Mouse (Mus musculus): ENCODE data around the gene Pomt2. TPM values are rescaled to one million over a fixed set of nuclear protein-coding genes. Genes with fewer than 3 reads are reported as not detected.

The Pomt2 gene
- total RNA-seq, 2 experiments from 2014 or later = 8.5 to 9.4 TPM

Other genes starting within 250 kb of the Pomt2 start
- gene Cipc, start 200.9 kb downstream of the Pomt2 start, total RNA-seq (2021) = 10 to 100 TPM; 37.1 to 40.8 TPM
- not detected for gene Zdhhc22, start 157.5 kb downstream of the Pomt2 start, total RNA-seq (2021)
- gene Tmem63c, start 126.6 kb downstream of the Pomt2 start, total RNA-seq (2021) = under 1 TPM; 0.08 to 0.12 TPM
- gene Ngb, start 45.4 kb downstream of the Pomt2 start, total RNA-seq (2021) = not detected
- gene Gstz1, start 803 bp downstream of the Pomt2 start, total RNA-seq (2021) = 10 to 100 TPM; 47.5 to 50.0 TPM
- under 1 TPM; 0.26 to 0.30 TPM for gene Samd15, start 51.8 kb upstream of the Pomt2 start, total RNA-seq (2021)
- gene Tmed8, start 52.5 kb upstream of the Pomt2 start, total RNA-seq (2021) = 1 to 10 TPM; 6.4 to 6.7 TPM
- under 1 TPM; 0.46 to 0.69 TPM for gene Noxred1, start 90.8 kb upstream of the Pomt2 start, total RNA-seq (2021)
- gene Vipas39, start 118.3 kb upstream of the Pomt2 start, total RNA-seq (2021) = 10 to 100 TPM; 22.0 to 24.6 TPM
- 100 to 1,000 TPM; 155 to 174 TPM for gene Ahsa1, start 118.5 kb upstream of the Pomt2 start, total RNA-seq (2021)
- not detected for gene Ism2, start 151.7 kb upstream of the Pomt2 start, total RNA-seq (2021)
- 10 to 100 TPM; 21.1 to 24.1 TPM for gene Sptlc2, start 240.4 kb upstream of the Pomt2 start, total RNA-seq (2021)

All from heart, adult 18-20 months (tissue).